Mouse (Mus musculus) hindbrain, embryonic 13.5 days (tissue): ENCODE measurements at regions not wholly inside any gene's neighbourhood (a gene's known extent, or its start where the extent isn't known, plus 50 kb on each side); places are given as distances from the start of the nearest gene placed in this dataset.

ENCODE experiments used
- ATAC-seq: fragments of 200-750 bp; cut with Nextera tagmentation; 2 replicates; pipeline ENCODE4 v1.8.0; 2017; ENCODE audit warnings: moderate TSS enrichment; ENCODE audit not compliant: low FRiP score
- H3K27ac ChIP-seq: fragments of 300-500 bp; sonication (generic); 2 replicates; pipeline ENCODE4 v1.5.1; 2015; ENCODE audit warnings: inconsistent platforms, mild to moderate bottlenecking, moderate library complexity
- H3K27me3 ChIP-seq: fragments of 300-500 bp; sonication (generic); 2 replicates; pipeline ENCODE4 v1.6.1; 2015; ENCODE audit warnings: mild to moderate bottlenecking, inconsistent platforms
- H3K36me3 ChIP-seq: fragments of 300-500 bp; sonication (generic); 2 replicates; pipeline ENCODE4 v1.6.1; 2015; ENCODE audit warnings: mild to moderate bottlenecking, inconsistent platforms
- H3K4me1 ChIP-seq: fragments of 300-500 bp; sonication (generic); replicated peaks from 2 replicates; pipeline ENCODE4 v1.6.1; 2015; ENCODE audit warnings: inconsistent platforms
- H3K4me2 ChIP-seq: fragments of 300-500 bp; sonication (generic); 2 replicates; pipeline ENCODE4 v1.6.1; 2015; ENCODE audit warnings: inconsistent platforms, mild to moderate bottlenecking, moderate library complexity
- H3K4me3 ChIP-seq: fragments of 300-500 bp; sonication (generic); 2 replicates; pipeline ENCODE4 v1.5.1; 2015; ENCODE audit warnings: mild to moderate bottlenecking, inconsistent platforms
- H3K9ac ChIP-seq: fragments of 300-500 bp; sonication (generic); 2 replicates; pipeline ENCODE4 v1.6.1; 2015; ENCODE audit warnings: mild to moderate bottlenecking, inconsistent platforms
- H3K9me3 ChIP-seq: fragments of 300-500 bp; sonication (generic); 2 replicates; pipeline ENCODE4 v1.6.1; 2016; ENCODE audit warnings: inconsistent platforms
- WGBS: fragments of 180-500 bp; shearing (Covaris S2); methylation state at CpG from one replicate; pipeline ENCODE4 v1.1.7; 2015; 5-methylcytosine and 5-hydroxymethylcytosine counted together

GRCm38 (mm10) chr19:27032621-27033020 lies 146.9 kb downstream of the Gm815 start:
- peaks cover 14% of the 10 kb centered on the region for H3K4me1 ChIP-seq
- H3K4me3 ChIP-seq = no peak overlapping the region
- H3K36me3 ChIP-seq = no peaks in the 10 kb centered on the region
- ATAC-seq = no peak
- WGBS = 80% methylated on average over 5 of the region's 5 CpGs
- no peak overlapping the region for H3K9ac ChIP-seq
- H3K27ac ChIP-seq = no peak overlapping the region
- no peaks in the 10 kb centered on the region for H3K27me3 ChIP-seq
- H3K9me3 ChIP-seq = no peaks in the 10 kb centered on the region
- no peak overlapping the region for H3K4me2 ChIP-seq

DNA sequence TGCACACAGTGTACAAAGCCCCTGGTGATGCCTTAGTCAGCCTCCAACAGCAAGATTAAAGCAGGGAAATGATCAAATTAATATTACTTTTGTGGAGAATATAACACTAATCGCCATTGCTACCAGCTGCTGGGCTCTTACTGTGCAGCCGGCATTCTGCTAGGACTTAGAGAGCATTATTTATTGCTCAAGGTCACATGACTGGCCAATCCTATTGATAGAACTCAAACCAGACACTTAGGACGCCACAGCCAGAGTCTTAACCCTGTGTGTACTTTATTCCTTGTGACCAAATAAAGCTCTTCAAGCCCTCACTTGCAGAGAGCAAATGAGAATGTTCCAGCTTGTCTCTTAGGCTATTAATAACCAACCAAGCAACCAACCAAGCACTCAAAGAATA lies 152.6 kb downstream of the Gm815 start:
- Histone ChIP-seq H3K36me3 (no peaks in the 10 kb centered on the region), H3K27me3 (no peaks in the 10 kb centered on the region), H3K9me3 (no peaks in the 10 kb centered on the region), H3K9ac (no peak overlapping the region), H3K4me1 (peaks cover 7% of the 10 kb centered on the region), H3K27ac (peak overlapping the region; percentile 44; the same call in 1 of the 2 replicates), H3K4me2 (no peak overlapping the region), H3K4me3 (no peak overlapping the region)
- 24% methylated on average over 3 of the region's 3 CpGs for whole genome bisulfite sequencing
- ATAC-seq = no peak

GRCm38 (mm10) chr19:27040321-27041025 lies 154.8 kb downstream of the Gm815 start:
- no peak overlapping the region for H3K4me2 ChIP-seq
- no peaks in the 10 kb centered on the region for H3K36me3 ChIP-seq
- H3K27me3 ChIP-seq = no peaks in the 10 kb centered on the region
- peaks cover 7% of the 10 kb centered on the region for H3K4me1 ChIP-seq
- no peak overlapping the region for H3K27ac ChIP-seq
- no peak for ATAC-seq
- no peaks in the 10 kb centered on the region for H3K9me3 ChIP-seq
- H3K4me3 ChIP-seq = no peak overlapping the region
- WGBS = 65% methylated on average over 3 of the region's 3 CpGs
- no peak overlapping the region for H3K9ac ChIP-seq

- peak; percentile 93 for ATAC-seq
- Histone ChIP-seq H3K4me2 (peak overlapping the region; percentile 29), H3K27me3 (no peaks in the 10 kb centered on the region), H3K4me3 (no peak overlapping the region), H3K27ac (peak overlapping the region; percentile 52), H3K4me1 (peaks cover 8% of the 10 kb centered on the region), H3K9ac (no peak overlapping the region), H3K9me3 (no peaks in the 10 kb centered on the region), H3K36me3 (no peaks in the 10 kb centered on the region)
- 47% methylated on average over 12 of the region's 12 CpGs for WGBS
Observed at GRCm38 (mm10) chr19:27066449-27067181, 149.7 kb upstream of the Vldlr start.

DNA sequence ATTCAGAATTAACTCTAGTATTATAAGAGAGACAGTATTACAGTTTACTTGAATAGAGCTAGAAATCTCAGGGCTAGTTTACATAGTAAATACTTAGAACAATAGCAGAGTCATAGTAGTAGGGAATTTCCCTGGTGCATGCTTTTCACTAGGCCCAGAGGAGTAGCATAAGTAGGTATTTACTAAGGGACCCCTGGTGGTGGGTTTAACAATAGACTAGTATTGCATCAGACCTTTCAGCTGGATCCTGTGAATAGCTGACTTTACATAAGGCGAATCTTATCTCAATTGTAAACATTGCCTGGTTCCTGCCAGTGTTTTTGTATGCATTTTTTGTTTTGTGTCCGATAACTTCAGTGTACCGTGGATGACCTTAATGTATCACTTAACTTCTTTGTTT lies 143.0 kb upstream of the Vldlr start:
- Histone ChIP-seq H3K9ac (no peak overlapping the region), H3K27me3 (no peaks in the 10 kb centered on the region), H3K36me3 (no peaks in the 10 kb centered on the region), H3K4me2 (no peak overlapping the region), H3K4me3 (no peak overlapping the region), H3K9me3 (no peaks in the 10 kb centered on the region), H3K27ac (no peak overlapping the region), H3K4me1 (no peaks in the 10 kb centered on the region)
- ATAC-seq = no peak
- WGBS = 80% methylated on average over 3 of the region's 3 CpGs

GRCm38 (mm10) chr19:27075019-27075418 lies 141.3 kb upstream of the Vldlr start:
- Histone ChIP-seq H3K27ac (no peak overlapping the region), H3K4me3 (no peak overlapping the region), H3K9me3 (no peaks in the 10 kb centered on the region), H3K4me1 (no peaks in the 10 kb centered on the region), H3K36me3 (no peaks in the 10 kb centered on the region), H3K27me3 (no peaks in the 10 kb centered on the region), H3K9ac (no peak overlapping the region), H3K4me2 (no peak overlapping the region)
- 80% methylated on average over 5 of the region's 5 CpGs for WGBS
- no peak for ATAC-seq

GRCm38 (mm10) chr19:27076920-27077512 lies 139.3 kb upstream of the Vldlr start:
- WGBS = 81% methylated on average over 4 of the region's 4 CpGs

GRCm38 (mm10) chr19:27087344-27087743 lies 128.9 kb upstream of the Vldlr start:
- no peaks in the 10 kb centered on the region for H3K36me3 ChIP-seq
- no peak overlapping the region for H3K27ac ChIP-seq
- no peak overlapping the region for H3K4me2 ChIP-seq
- no peaks in the 10 kb centered on the region for H3K4me1 ChIP-seq
- H3K9me3 ChIP-seq = no peaks in the 10 kb centered on the region
- 70% methylated on average over 2 of the region's 2 CpGs for WGBS
- no peak for ATAC-seq
- no peak overlapping the region for H3K9ac ChIP-seq
- H3K4me3 ChIP-seq = no peak overlapping the region
- H3K27me3 ChIP-seq = no peaks in the 10 kb centered on the region

More at GRCm38 (mm10) chr19:27076920-27077512, 139.3 kb upstream of the Vldlr start:
- H3K27ac ChIP-seq = no peak overlapping the region
- H3K4me3 ChIP-seq = no peak overlapping the region
- ATAC-seq = no peak
- no peaks in the 10 kb centered on the region for H3K4me1 ChIP-seq
- no peak overlapping the region for H3K4me2 ChIP-seq
- no peak overlapping the region for H3K9ac ChIP-seq
- H3K27me3 ChIP-seq = no peaks in the 10 kb centered on the region
- no peaks in the 10 kb centered on the region for H3K36me3 ChIP-seq
- no peaks in the 10 kb centered on the region for H3K9me3 ChIP-seq

DNA sequence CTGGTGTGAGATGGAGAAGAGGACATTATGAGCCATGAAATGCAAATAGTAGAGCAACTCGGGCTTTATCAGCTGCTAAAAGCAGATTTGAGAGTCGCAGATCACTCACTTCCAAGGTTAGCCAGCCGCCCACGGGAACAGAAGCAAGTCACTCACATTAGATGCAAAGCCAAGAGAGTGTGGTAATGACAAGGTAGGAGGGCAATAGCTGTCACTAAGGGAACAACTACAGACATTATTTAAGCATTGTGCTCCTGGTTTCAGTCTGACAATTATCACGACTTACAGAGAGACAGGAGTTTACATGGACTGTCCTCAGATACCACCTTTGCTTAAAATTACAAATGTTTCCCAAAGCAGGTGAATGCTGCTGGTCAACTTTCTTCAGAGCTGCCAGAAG lies 128.5 kb upstream of the Vldlr start:
- H3K4me2 ChIP-seq = no peak overlapping the region
- no peak overlapping the region for H3K27ac ChIP-seq
- H3K36me3 ChIP-seq = no peaks in the 10 kb centered on the region
- no peaks in the 10 kb centered on the region for H3K4me1 ChIP-seq
- WGBS = 88% methylated on average over 5 of the region's 5 CpGs
- H3K27me3 ChIP-seq = no peaks in the 10 kb centered on the region
- ATAC-seq = no peak
- H3K9ac ChIP-seq = no peak overlapping the region
- H3K4me3 ChIP-seq = no peak overlapping the region
- H3K9me3 ChIP-seq = no peaks in the 10 kb centered on the region

DNA sequence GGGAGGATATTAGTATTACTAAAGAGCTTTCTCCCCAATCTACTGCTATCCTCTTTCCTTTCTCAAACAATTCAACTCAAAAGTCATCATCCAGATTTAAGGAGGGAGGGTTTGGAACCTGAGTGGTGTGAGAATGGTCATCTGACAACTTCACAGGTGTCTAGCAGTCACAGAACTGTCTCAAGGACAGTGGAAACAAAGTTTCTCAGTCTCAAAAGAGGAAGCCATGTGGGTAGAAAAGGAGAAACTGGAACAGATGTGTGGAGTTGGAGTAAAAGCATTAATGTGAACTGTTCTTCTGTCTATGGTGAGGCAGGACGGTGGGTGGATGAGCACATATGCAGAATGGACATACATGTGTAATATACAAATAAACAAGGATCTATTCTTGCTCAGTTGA lies 127.2 kb upstream of the Vldlr start:
- H3K9me3 ChIP-seq = no peaks in the 10 kb centered on the region
- no peaks in the 10 kb centered on the region for H3K36me3 ChIP-seq
- H3K27me3 ChIP-seq = no peaks in the 10 kb centered on the region
- no peak overlapping the region for H3K9ac ChIP-seq
- no peak overlapping the region for H3K4me2 ChIP-seq
- no peak for ATAC-seq
- H3K4me3 ChIP-seq = no peak overlapping the region
- 91% methylated on average over 1 of the region's 1 CpGs for WGBS
- no peak overlapping the region for H3K27ac ChIP-seq
- no peaks in the 10 kb centered on the region for H3K4me1 ChIP-seq

GRCm38 (mm10) chr19:27091603-27092002 lies 124.7 kb upstream of the Vldlr start:
- Histone ChIP-seq H3K4me3 (no peak overlapping the region), H3K27me3 (no peaks in the 10 kb centered on the region), H3K9ac (no peak overlapping the region), H3K4me2 (no peak overlapping the region), H3K9me3 (no peaks in the 10 kb centered on the region), H3K27ac (no peak overlapping the region), H3K36me3 (no peaks in the 10 kb centered on the region), H3K4me1 (peaks cover 8% of the 10 kb centered on the region; the same call in 1 of the 2 replicates)
- no peak for ATAC-seq
- WGBS = 97% methylated on average over 2 of the region's 2 CpGs

- Histone ChIP-seq H3K27me3 (no peaks in the 10 kb centered on the region), H3K4me2 (no peak overlapping the region), H3K27ac (no peak overlapping the region), H3K9ac (no peak overlapping the region; the same call in 1 of the 2 replicates), H3K9me3 (no peaks in the 10 kb centered on the region), H3K4me1 (peaks cover 8% of the 10 kb centered on the region; the same call in 1 of the 2 replicates), H3K36me3 (no peaks in the 10 kb centered on the region), H3K4me3 (no peak overlapping the region)
- ATAC-seq = no peak
- 57% methylated on average over 13 of the region's 13 CpGs for WGBS
Observed at GRCm38 (mm10) chr19:27094777-27095478, 121.4 kb upstream of the Vldlr start.
